Mouse (Mus musculus) hindbrain, embryonic 13.5 days (tissue): ENCODE data around the gene Slc10a7. TPM values are rescaled to one million over a fixed set of nuclear protein-coding genes. Genes with fewer than 3 reads are reported as not detected.

ENCODE experiments used
- ATAC-seq: fragments of 200-750 bp; cut with Nextera tagmentation; 2 replicates; pipeline ENCODE4 v1.8.0; 2017; ENCODE audit warnings: moderate TSS enrichment; ENCODE audit not compliant: low FRiP score
- H3K27ac ChIP-seq: fragments of 300-500 bp; sonication (generic); 2 replicates; pipeline ENCODE4 v1.5.1; 2015; ENCODE audit warnings: inconsistent platforms, mild to moderate bottlenecking, moderate library complexity
- H3K27me3 ChIP-seq: fragments of 300-500 bp; sonication (generic); 2 replicates; pipeline ENCODE4 v1.6.1; 2015; ENCODE audit warnings: mild to moderate bottlenecking, inconsistent platforms
- H3K36me3 ChIP-seq: fragments of 300-500 bp; sonication (generic); 2 replicates; pipeline ENCODE4 v1.6.1; 2015; ENCODE audit warnings: mild to moderate bottlenecking, inconsistent platforms
- H3K4me1 ChIP-seq: fragments of 300-500 bp; sonication (generic); replicated peaks from 2 replicates; pipeline ENCODE4 v1.6.1; 2015; ENCODE audit warnings: inconsistent platforms
- H3K4me2 ChIP-seq: fragments of 300-500 bp; sonication (generic); 2 replicates; pipeline ENCODE4 v1.6.1; 2015; ENCODE audit warnings: inconsistent platforms, mild to moderate bottlenecking, moderate library complexity
- H3K4me3 ChIP-seq: fragments of 300-500 bp; sonication (generic); 2 replicates; pipeline ENCODE4 v1.5.1; 2015; ENCODE audit warnings: mild to moderate bottlenecking, inconsistent platforms
- H3K9ac ChIP-seq: fragments of 300-500 bp; sonication (generic); 2 replicates; pipeline ENCODE4 v1.6.1; 2015; ENCODE audit warnings: mild to moderate bottlenecking, inconsistent platforms
- H3K9me3 ChIP-seq: fragments of 300-500 bp; sonication (generic); 2 replicates; pipeline ENCODE4 v1.6.1; 2016; ENCODE audit warnings: inconsistent platforms
- WGBS: fragments of 180-500 bp; shearing (Covaris S2); methylation state at CpG from one replicate; pipeline ENCODE4 v1.1.7; 2015; 5-methylcytosine and 5-hydroxymethylcytosine counted together
- polyA plus RNA-seq: library from polyadenylated mRNA; unstranded; fragments of >200 nt; fragmentation: Nextera tagmentation; extraction: Ambion mirVana; gene quantifications from 2 replicates; pipeline ENCODE4 v1.2.1, GENCODE M21; 2015

Gene Slc10a7
- polyA plus RNA-seq, 1 experiment from 2014 or later = 10.7 TPM

DNA sequence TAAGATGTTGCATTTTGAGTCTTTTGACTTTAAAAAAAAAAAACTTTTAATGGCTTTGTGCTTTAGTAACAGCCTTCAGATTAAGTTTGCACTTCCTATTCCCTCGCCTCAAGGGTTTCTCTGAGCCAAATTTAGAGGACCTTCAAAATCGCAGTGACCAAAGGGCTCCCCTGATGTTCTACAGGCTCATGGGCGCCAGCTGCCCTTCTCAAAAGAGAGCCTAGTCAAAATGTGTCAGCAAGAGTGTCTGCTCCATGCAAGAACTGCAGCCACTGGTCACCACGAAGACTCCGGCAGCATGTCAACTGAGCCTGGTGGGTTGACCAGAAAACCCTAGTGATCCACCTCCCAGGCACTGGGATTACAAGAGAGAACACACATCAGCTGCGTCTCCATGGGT is 242.0 kb downstream of the Slc10a7 start:
- no peak overlapping the region for H3K27ac ChIP-seq
- no peak overlapping the region for H3K4me3 ChIP-seq
- no peak overlapping the region for H3K9ac ChIP-seq
- ATAC-seq = no peak
- H3K9me3 ChIP-seq = peaks cover 2% of the 10 kb centered on the region; the same call in 1 of the 2 replicates
- no peak overlapping the region for H3K4me2 ChIP-seq
- 93% methylated on average over 6 of the region's 6 CpGs for WGBS
- no peaks in the 10 kb centered on the region for H3K36me3 ChIP-seq
- no peaks in the 10 kb centered on the region for H3K4me1 ChIP-seq
- H3K27me3 ChIP-seq = no peaks in the 10 kb centered on the region

DNA sequence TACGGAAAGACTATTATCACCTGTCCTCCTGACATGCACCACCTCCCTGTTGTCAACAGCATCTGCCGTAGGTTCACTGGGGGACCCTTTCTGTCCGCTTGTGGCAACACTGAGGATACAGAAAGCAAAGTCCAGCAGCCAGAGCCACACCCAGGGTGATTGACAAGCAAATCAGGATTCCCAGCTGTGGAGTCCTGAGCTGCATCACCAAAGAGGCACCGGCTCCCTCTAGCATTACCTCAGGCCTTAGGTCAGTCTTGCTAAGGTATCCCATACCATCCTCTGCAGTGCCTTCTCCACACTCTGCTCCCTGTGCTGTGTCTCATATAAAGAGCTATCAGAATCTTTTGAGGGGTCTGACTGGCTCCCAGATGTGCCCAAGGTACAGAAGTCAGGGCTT is 245.8 kb downstream of the Slc10a7 start:
- Histone ChIP-seq H3K9ac (no peak overlapping the region), H3K9me3 (peaks cover 4% of the 10 kb centered on the region; the same call in 1 of the 2 replicates), H3K27me3 (no peaks in the 10 kb centered on the region), H3K27ac (no peak overlapping the region), H3K4me1 (no peaks in the 10 kb centered on the region), H3K4me3 (no peak overlapping the region), H3K4me2 (no peak overlapping the region), H3K36me3 (no peaks in the 10 kb centered on the region)
- WGBS = 80% methylated on average over 4 of the region's 4 CpGs
- no peak for ATAC-seq

DNA sequence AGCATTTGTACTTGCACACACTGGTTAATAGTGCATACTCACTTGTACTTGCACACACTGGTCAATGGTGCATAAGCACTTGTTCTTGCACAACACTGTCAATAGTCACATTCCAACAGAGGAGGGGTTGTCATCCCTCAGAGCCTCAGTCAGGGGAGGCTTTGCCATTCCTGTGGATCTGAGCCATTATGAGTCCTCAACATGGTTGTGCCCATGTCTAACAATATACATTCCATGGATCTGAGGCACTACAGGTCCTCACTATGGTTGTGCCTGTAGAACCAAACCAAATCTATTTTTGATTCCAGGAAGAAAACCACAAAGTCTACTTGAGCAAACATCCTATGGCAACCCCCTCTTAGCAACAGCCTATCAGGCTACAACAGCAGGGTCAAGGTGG is 250.0 kb downstream of the Slc10a7 start:
- Histone ChIP-seq H3K4me3 (no peak overlapping the region), H3K27ac (no peak overlapping the region), H3K27me3 (no peaks in the 10 kb centered on the region), H3K36me3 (no peaks in the 10 kb centered on the region), H3K4me2 (no peak overlapping the region), H3K4me1 (no peaks in the 10 kb centered on the region), H3K9ac (no peak overlapping the region), H3K9me3 (peaks cover 4% of the 10 kb centered on the region; the same call in 1 of the 2 replicates)
- ATAC-seq = no peak

DNA sequence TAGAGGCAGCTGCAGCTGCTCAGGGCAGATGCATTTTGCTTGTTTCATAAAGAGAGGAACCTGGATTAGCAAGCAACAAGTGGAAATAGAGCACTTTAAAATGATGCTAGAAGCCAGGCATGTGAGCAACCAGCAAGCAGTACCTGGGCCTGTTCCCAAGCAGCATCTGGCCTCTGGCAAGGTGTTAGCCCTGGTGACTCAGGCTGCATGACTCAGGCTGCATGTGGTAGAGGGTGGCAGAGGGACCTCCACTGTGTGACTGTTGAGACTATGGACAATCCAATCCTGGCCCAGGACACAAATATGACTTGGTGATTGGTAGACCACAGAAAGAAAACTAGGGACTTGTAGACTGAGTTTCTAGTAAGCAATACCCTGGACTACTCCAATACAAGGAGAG is 255.8 kb downstream of the Slc10a7 start:
- Histone ChIP-seq H3K9ac (no peak overlapping the region), H3K36me3 (no peaks in the 10 kb centered on the region), H3K4me3 (no peak overlapping the region), H3K4me2 (no peak overlapping the region), H3K27ac (no peak overlapping the region), H3K27me3 (no peaks in the 10 kb centered on the region), H3K4me1 (no peaks in the 10 kb centered on the region), H3K9me3 (no peaks in the 10 kb centered on the region)
- no peak for ATAC-seq

DNA sequence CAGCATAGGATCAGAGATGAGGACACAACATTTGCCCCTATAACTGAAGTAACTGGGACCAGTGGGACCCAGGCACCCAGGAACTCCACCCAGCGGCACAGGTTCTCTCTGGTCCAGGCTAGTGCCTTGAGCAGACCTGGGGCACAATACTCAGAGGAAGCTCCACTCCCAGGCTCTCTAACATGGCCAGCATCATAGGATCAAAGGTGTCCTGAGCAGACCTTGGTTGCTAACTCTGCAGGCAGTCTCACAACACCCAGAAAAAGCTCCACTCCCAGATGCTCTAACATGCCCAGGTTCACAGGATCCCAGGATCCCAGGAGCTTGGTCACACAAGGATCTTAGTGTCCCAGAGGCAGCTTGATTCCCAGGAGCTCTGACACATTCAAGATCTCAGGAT is 256.4 kb downstream of the Slc10a7 start:
- WGBS = 93% methylated on average over 1 of the region's 1 CpGs
- Histone ChIP-seq H3K4me3 (no peak overlapping the region), H3K4me2 (no peak overlapping the region)

DNA sequence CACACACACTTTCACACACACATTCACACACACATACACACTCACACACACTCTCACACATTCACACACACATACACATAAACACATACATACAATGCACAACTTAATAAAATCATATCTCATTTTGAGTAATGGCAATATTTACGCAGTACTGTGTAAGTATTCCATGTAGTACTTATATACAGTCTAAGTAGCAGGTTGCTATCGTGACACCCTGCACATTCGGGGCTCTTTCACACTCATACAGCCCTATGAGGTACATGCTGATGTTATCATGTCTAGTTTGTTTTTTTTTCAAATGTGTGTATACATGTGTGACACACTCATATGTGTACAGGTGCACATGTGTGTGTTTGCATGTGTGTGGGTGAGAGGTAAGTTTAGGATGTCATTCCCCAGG is 261.4 kb downstream of the Slc10a7 start:
- no peaks in the 10 kb centered on the region for H3K4me1 ChIP-seq
- no peaks in the 10 kb centered on the region for H3K9me3 ChIP-seq
- no peak overlapping the region for H3K9ac ChIP-seq
- H3K27me3 ChIP-seq = no peaks in the 10 kb centered on the region
- H3K4me2 ChIP-seq = no peak overlapping the region
- H3K27ac ChIP-seq = no peak overlapping the region
- H3K4me3 ChIP-seq = no peak overlapping the region
- H3K36me3 ChIP-seq = no peaks in the 10 kb centered on the region
- 97% methylated on average over 3 of the region's 3 CpGs for WGBS
- no peak for ATAC-seq

More for the DNA sequence above, 256.4 kb downstream of the Slc10a7 start:
- Histone ChIP-seq H3K27me3 (no peaks in the 10 kb centered on the region), H3K9me3 (no peaks in the 10 kb centered on the region), H3K27ac (no peak overlapping the region), H3K36me3 (no peaks in the 10 kb centered on the region), H3K9ac (no peak overlapping the region), H3K4me1 (no peaks in the 10 kb centered on the region)
- no peak for ATAC-seq

DNA sequence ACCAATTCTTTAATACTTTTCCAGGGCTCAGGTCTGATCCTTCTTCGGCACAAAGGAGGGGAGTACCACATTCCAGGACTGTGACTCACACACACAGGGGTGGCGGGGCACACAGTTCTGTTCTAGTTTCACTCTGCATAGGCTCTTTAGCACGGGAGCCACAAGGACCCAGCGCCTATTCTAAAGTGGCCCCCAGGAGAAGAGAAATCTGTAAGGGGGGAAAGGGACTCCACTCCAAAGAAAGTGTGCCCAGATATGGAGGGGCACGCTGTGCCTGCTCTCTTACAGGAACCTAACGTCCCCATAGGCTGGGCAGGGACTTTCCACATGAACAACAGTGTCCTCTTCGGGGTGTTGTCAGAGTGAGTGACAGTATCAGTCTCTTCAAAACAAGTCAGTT is 262.1 kb downstream of the Slc10a7 start:
- H3K4me3 ChIP-seq = no peak overlapping the region
- no peaks in the 10 kb centered on the region for H3K36me3 ChIP-seq
- H3K9ac ChIP-seq = no peak overlapping the region
- H3K4me1 ChIP-seq = no peaks in the 10 kb centered on the region
- H3K27me3 ChIP-seq = no peaks in the 10 kb centered on the region
- H3K4me2 ChIP-seq = no peak overlapping the region
- H3K27ac ChIP-seq = no peak overlapping the region
- no peaks in the 10 kb centered on the region for H3K9me3 ChIP-seq
- ATAC-seq = no peak
- WGBS = 72% methylated on average over 7 of the region's 7 CpGs

DNA sequence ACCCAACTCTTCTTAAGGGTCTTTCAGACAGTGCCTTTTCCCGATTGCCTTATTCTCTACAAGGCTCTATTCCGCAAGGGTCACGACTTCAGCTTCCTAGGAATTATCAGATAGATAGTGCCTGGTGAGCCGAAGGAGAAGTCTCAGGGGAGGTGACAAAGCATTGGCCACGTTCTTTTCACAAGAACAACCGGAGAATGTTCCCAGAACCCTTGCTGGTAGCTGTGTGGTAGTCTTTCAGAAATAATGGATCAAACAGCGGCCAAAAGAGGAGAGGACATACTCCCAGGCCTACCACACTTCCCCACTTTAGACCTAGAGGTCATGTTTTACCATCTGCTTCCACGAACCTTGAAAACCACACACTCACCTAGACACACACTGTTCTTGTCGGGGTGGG is 267.7 kb downstream of the Slc10a7 start:
- no peak for ATAC-seq
- Histone ChIP-seq H3K4me2 (no peak overlapping the region), H3K27ac (no peak overlapping the region), H3K4me3 (no peak overlapping the region), H3K27me3 (no peaks in the 10 kb centered on the region), H3K9ac (no peak overlapping the region), H3K4me1 (no peaks in the 10 kb centered on the region), H3K9me3 (no peaks in the 10 kb centered on the region), H3K36me3 (no peaks in the 10 kb centered on the region)
- 90% methylated on average over 9 of the region's 9 CpGs for WGBS

Other genes with a start within 250 kb of the Slc10a7 start
- 4.9 and 5.3 TPM in 2 replicates for gene Pou4f2, start 72.7 kb upstream of the Slc10a7 start, polyA plus RNA-seq
- 226 and 230 TPM in 2 replicates for gene Rbmxl1, start 448 bp upstream of the Slc10a7 start, polyA plus RNA-seq